Mouse (Mus musculus) T-helper 1 cell (primary cell): ENCODE results near the gene Igfn1.

Experiments
- in situ Hi-C: fragments of 300-600 bp; cut with MboI, MseI; formaldehyde crosslinking; loops from one replicate; pipeline ENCODE4 v1.15.1; 2025; ENCODE audit warnings: high pct_unique_total_duplicates

The Igfn1 gene

DNA sequence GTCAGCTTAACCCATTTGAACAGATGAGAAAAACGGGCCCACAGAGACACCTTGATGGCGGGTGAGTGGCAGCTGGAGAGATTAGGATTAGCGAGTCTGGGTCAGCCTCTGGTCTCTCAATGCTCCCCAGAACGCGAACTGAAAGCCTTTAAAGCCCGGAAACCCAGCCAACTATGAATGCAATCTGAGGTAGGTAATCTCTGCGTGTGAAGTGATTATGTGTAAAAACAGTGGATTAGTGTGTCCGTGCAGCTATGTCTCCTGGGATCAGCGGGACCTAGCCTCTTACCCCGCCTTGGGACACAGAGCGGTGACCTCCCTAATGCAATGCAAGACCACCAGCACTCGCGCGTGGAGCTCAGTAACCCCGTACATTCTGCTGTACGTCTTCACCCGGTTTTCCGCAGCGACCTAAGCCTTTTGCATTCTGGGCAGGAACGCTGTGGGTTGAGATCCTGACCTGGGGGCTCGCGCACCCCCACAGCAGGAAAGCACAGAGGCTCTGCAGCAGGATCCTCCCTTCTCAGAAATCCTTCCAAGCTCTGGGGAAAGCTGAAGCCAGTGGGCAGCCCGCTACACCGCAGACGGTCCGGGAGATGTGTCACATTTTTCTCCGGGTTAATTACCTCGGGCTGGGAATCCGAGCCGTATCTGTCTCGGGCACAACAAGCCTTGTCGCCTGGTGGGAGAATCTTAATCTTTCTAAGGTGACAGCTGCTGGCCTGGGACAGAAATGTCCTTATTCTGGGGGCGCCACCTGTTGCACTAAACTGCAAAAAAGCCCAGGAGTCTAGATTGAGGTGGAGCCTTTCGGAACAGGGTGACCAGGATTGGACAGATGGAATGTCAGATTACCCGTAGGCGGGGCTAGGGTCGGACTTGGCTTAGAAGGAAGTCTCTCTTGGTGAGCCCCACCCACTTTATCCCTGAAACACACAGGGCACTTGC, 1.3 kb upstream of the Igfn1 start, which contains the start of gene Tmem9:
Tmem9 (plus strand) TSS at position 940 of the 948 bp plus-strand sequence.
- in situ Hi-C loops: no loop called here

DNA sequence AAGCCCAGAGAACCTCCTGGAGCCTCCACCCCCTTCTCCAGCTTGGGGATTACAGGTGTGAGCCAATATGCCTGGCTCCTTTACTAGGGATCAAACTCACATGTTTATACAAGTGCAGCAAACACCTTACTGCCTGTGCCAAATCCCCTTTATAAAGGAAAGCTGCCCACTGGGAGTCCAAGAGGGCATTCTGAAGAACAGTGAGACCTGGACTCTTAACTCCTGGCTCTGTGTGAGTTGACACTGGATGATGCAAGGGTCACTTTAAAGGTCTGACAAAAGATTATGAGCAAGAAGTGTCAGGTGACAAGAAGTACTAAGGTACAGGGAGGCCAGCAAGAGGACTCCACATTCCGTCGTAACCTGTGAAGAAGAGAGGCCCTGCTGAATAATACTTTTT, 4.7 kb downstream of the Igfn1 start:
- in situ Hi-C loops: no loop called here

DNA sequence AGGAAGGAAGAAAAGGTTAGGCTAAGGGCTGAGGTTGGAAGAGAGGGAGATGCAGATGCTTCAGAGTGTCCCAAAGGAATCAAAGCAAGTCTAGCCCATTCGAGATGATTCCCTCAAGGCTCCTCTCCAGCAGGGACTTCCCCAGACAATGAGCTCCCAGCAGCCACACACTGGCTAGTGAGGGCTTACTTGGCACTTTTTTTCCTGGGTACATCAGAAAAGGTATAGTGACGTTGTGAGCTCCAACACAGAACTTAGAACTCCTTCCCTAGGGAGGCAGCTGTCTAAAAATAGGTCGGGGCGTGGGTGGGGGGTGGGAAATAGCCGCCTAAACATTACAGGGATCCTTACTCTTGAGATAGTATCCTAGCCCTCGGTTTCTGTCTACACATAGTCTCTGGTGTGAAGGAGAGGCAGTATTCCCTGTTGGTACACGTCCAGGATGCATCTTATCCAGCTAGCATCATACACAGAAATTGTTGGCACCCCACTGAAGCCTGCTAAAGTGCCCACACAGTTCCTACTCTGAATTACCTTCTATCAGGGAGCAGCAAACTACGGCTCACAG, 6.3 kb downstream of the Igfn1 start:
- in situ Hi-C loops: no loop called here

DNA sequence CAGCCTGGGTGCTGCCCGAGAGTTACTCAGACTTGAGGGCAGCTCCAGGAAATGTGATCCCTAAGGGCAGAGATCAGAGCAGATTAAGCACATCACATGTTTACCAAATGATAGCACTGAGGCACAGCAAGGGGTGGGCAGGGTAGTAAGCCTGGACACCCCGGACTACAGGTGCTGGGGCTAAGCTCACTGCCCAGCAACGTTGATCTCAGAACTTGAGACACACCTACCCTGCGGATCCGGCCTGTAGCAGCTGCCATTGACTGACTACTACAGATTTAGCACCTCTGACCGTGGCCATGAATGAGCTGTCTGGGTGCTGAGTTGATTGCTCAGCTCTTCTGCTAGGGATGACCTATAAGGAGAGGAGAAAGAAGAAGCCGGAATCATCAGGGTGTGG, 8.6 kb downstream of the Igfn1 start:
- in situ Hi-C loops: no loop called here

DNA sequence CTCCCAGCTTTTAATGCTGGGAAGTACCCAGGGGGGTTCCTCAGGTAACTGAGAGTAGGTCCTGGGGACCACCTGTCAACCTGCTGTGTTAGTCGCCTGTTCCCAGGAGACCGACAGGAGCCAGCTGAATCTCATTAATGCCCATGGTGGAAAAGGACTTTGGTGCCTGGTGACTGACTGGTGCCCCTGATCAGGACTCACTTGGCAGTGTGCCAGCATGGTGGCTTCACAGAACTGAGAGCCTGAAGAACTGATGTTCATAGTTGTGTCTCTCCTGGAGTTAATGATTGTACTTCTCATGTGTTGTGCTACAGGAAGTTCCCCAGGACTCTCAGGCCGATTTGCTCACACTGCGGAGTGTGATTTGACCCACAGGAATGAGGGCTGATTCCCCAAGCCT, 12.7 kb downstream of the Igfn1 start:
- in situ Hi-C loops: no loop called here

DNA sequence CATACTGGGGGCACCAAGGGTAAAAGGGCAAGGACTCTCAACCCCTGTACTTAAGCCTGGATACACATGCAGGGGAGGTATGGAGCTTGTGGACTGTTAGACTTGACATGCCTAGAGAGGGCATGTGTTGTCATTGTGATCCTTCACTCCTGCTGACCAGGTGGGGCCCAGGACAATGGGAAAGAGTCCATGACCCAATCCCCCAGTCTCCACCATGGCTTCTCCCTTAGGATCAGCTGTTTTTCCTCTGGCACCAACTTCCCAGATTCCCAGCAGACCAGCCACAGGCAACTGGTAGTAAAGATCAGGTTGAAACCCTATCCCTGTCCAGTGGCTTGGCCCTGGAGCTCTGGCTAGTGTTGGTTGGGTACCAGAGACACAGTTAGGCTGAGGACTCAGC, 16.3 kb downstream of the Igfn1 start:
- in situ Hi-C loops: no loop called here

DNA sequence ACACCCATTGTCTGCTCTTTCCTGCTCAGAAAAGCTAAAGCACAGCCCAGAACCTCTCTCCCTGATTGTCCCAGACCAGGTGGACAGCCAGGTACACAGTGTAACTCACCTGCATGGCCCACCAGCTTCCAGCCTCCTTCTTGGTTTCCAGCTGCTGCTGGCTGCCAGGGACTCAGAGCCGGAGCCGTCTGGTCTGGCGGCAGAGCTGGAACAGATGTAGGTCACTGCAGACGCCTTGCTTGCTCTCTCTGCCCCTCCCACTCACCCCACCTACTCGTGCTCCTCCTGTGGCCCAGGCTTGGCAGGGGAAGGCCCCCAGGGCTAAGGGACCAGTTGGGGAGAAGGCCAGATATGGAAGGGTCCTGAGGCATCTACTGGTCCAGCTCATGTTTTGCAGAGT, 22.0 kb downstream of the Igfn1 start:
- in situ Hi-C loops: no loop called here

DNA sequence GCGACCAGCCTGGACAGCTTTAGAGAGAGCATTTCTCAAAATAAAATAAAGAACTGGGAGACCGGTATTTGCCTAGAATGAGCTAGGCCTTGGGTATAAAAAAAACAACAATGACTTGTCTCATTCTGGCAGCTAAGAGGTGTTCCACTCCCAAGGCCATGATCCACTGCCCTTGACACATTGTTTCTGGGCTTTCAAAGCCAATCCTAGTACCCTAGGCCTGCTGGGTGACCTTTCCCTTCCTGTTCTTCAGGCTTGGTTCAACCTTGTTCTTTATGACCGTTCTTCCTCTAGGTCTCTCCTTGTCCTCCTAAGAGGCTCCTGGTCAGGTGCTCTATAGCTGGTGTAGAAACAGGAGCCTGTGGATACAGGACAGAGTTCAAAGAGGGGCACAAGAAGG, 33.6 kb downstream of the Igfn1 start:
- in situ Hi-C loops: no loop called here

DNA sequence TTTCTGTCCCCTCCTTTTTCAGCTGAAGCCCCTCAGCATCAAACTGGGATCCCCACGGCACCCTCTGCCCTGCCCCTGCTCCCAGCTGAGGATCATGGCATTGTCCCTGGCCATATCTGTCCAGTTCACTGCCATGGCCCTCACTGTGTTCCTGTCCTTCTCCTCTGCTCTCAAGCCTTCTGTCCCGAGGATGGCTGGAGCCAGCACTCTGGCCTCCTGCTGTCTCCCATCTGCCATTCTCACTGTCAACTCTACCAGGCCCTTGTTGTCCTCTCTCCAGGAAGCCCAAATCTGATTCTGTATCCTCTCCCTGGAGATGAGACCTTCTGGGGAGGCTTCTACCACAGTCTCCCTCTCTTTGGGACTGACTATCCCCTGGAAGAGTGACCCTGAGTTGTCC, 35.7 kb downstream of the Igfn1 start:
- in situ Hi-C loops: no loop called here

DNA sequence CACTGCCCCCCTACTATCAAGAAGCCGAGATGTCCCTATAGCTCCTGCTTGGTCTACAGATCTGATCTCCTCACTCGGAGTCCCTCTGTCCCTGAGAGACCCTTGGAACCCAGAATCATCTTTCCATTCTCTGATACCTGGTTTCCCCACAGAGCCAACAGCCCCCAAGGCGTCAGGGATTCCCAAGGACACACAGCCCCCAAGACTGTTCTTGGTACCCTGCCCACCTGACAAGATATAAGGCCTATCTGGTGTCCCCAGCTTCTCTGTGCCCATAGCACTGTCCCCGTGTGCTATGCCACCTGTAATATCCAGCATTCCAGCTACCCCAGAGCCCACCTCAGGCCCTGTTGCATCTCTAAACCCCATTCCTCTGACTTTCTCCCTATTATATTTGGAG, 38.4 kb downstream of the Igfn1 start:
- in situ Hi-C loops: no loop called here

DNA sequence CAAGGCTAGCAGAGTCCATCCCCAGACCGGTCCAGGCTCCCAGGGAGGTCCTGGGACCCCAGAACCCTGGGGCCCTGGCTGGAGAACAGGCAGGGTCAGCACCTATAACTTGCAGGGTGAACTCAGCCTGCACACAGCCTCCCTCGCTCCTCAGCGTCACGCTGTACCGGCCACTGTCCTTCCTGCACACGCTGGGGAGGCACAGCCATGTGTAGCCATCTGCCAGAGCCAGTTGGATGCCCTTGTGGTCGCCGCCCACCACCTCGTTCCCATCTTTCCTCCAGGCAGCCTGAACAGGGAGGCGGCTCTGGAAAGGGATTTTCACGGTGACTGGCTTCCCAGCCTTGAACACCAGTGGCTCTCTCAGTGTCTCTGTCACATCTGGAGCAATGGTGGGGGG, 41.6 kb downstream of the Igfn1 start:
- in situ Hi-C loops: no loop called here

DNA sequence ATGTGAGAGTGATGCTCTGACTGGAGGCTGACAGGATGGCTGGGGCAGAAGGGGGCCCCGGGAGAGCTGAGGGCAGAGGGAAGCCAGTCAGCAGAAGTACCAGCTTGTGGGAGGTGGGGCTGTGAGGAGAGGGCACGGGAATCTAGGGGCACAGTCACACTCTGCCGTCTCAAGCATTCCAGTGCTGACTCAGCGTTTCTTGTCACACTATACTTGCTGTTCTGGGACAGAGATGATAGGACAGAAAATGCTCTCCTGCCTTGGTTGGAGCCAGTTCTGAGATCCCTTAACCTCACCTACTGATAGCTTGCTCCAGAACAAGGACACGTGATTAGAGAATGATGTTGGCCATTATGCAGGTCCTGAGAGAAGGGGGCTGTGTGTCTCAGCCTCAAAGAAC, 43.0 kb downstream of the Igfn1 start:
- in situ Hi-C loops: no loop called here

DNA sequence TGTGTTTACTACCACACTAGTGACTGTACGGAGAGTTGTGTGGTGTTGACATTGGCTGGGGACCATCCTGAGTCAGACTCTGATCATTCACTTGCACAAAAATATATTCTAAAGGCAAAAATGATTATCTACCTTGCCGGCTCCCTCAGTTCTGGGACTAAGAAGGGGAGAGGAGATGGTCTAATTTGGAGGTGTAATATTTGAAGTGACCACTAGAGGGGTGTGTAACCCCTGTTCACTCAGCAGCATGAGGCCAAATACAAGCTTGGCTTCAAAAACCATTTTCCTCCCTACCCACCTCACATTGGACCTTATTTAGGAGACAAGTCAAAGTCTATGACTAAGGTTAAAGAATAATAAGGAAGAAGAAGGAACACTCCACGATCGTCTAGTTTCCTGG, 47.7 kb downstream of the Igfn1 start:
- in situ Hi-C loops: no loop called here

DNA sequence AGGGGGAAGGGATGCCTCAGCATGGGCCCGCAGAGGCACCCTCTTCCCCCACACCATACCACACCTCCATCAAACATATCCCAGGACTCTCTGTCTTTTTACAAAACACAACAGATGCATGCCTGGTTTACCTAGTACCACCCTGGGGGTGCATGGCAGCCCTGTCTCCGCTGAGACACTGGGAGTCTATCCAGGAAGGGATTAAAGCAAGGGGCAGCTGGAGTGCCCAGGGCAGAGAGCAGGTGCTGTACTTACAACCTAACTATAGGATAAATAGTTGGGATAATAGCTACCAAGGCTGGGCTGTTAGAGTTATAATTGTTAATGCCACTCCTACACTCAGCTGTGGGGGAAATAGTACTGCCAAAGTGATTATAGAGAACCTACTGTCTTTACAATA, 57.3 kb downstream of the Igfn1 start:
- in situ Hi-C loops: no loop called here

DNA sequence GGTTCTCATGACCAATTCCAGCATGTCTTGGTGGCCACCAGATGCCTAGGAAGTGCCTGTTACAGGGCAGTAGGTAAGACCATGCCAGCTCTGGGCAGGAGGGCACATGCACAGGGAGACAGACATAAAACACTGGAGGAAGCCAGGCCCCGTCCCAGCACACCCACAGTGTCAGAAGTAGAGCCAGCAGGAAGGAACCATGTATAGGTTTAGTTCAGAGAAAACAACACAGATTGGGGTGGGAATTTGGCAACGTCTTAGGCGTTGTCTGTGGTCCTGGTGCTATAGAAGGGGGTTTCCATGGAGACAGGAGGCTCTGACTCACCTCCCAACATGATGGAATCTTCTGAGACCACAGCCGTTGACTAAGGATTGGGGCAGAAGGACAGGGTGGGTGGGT, 59.9 kb downstream of the Igfn1 start:
- in situ Hi-C loops: no loop called here

DNA sequence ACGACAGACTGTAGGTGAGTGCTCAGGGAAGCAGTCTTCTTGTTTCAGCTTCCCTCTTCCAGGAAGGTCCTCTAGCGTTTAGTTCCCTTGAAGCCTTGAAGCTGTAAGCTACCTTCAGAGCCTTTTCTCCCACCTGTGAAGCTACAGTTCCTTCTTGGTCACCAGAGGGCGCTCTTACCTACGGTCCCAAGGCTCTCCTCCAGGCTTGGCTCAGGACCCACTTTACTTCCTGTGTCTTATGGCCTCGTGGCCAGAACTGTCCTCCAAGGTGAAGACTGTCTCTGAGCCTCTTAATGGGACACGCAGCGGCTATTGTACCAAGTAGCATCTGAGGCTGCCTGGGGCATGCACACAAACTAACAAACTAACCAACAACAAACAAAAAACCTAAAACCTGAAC, 60.4 kb downstream of the Igfn1 start:
- in situ Hi-C loops: no loop called here

DNA sequence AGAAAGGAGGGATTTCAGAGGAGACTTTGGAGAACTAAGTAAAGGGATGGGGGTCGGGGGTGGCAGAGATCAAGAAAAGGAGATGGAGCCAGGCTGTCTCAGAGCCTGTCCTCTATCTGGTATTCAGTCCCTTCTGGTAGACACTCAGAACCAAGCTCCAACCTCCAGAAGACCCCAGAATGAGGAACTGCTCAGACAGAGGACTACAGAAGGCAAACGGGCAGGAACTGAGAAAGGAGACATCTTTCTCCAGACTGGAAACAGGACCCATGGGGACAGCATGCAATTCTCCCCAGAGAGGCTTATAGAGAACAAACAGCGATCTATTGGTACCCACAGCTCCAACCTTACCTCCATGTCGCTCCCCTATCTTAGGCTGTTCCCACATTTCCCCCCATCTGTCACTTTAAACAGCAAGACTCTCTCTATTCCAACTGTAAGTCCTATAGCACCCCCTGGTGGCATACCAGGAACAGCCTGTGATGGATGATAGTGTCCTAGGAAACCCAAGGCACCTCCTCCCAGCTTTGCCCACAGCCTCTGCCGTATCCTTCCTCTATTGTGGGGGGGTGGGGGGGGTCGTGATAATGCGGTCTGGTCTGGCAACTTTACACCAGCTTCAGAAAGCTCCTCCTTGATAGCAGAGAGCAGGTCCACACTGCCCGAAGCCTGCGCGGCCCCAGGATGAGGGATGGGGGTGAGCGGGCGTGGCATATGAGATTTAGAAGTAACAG, 61.4 kb downstream of the Igfn1 start:
- in situ Hi-C loops: loop anchor here (5.0 kb wide), 1 partner anchor 77 kb away; no protein-coding TSS in a partner anchor

DNA sequence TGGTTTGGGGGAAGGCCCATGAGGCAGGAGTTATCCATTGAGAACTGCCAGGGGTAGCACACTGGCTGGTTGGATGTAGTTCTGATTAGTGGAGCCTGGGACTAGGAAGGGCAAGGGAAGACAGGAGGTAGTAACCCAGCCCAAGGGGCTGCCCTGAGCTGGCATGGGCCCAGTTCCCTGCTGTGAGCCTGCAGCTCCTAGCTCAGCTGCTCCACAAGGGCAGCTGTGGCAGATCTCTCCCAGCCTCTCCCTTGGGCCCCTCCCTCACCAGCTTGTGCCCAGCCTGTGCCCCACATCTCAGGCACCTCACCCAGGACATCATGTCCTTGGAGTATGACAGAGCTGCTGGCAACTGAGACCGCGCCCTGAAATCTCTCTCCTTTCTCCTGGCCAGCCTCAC, 62.4 kb downstream of the Igfn1 start:
- in situ Hi-C loops: loop anchor here (5.0 kb wide), 1 partner anchor 76 kb away; no protein-coding TSS in a partner anchor

DNA sequence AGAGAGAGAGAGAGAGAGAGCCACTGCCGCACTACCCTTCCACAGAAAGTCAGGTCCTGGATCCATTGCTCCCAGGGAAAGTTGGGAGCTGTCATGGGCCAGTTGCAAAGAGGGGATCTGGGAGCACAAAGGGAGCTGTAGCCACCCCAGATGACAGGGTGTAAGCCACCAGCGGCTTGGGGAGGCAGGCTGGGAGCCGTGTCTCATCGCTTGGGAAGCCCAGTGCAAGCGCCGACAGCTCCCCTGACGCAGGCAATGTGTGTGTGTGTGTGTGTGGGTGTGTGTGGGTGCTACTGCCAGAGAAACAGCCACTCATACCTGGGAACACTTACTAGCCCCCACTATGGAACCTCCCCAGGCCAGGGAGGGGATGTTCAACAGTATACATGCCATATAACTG, 64.0 kb downstream of the Igfn1 start:
- in situ Hi-C loops: loop anchor here (5.0 kb wide), 1 partner anchor 75 kb away; no protein-coding TSS in a partner anchor

DNA sequence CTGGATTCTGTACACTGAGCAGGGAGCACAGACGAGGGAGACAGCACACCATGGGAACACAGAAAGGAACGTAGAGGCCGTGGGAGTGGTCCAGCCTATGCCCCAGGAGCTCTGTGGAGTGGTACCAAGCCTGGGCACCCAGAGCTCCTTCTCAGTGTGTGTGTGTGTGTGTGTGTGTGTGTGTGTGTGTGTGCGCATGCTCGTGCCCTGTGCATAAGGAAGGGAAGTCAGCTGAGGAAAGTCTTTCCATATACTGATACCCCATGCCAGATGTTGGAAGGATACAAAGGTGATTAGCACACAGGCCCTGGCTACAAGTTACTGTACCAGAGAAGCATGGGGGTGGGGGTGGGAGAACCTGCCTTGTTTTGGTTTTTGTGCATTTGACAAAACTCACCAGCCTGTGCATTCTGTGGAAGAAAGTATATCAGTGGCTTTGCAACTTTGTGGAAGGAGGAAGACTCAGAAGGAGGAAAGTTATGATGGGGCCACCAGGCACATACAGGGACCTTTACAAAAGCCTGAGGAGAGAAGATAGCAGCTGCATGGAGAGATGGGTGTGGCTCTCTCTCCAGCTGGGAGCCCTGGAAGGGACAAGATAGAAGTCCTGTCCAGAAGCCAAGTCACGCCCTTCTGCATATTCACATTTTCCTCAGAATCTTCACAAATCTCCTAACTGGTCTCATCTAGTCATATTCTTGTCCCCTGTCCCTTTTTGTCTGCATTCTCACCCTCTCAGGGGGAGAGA, 64.7 kb downstream of the Igfn1 start:
- in situ Hi-C loops: loop anchor here (5.0 kb wide), 1 partner anchor 74 kb away; no protein-coding TSS in a partner anchor

DNA sequence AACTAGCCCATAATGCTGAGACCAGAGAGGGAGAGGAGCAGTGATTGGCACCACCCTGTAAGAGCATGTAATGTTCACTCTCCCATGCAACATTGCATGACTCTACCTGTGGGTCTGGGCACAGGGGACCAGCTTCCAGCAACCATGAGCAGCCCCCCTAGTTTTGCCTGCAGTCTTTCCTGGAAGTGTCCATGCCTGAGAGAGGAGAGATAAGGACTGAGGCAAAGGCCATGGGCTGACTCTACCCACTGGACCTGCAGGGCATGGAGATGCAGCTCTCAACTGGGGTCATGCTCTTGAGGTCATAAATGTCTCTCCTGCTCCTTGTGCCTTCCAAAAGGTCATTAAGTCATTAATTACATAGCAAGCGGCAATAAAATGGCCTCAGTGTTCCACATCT, 70.1 kb downstream of the Igfn1 start:
- in situ Hi-C loops: no loop called here
